Mouse (Mus musculus) stomach, postnatal 0 days (tissue): ENCODE data around the gene Pde4b.

Source experiments
- CTCF ChIP-seq: IDR thresholded peaks from 2 replicates; pipeline ENCODE4 v1.5.1; 2016; ENCODE audit warnings: antibody characterized with exemption, low read depth, mild to moderate bottlenecking, moderate library complexity
- EP300 ChIP-seq: optimal IDR thresholded peaks from 2 replicates; pipeline ENCODE3; 2016; ENCODE audit warnings: antibody characterized with exemption

- no peak for TF ChIP-seq CTCF
- no peak for TF ChIP-seq EP300
These were observed 229.4 kb downstream of the Pde4b start for GRCm38 (mm10) chr4:102316699-102317285.
